Mouse (Mus musculus) ES-E14 (cell line): ENCODE data around the gene Olfr507. TPM values are rescaled to one million over a fixed set of nuclear protein-coding genes. Genes with fewer than 3 reads are reported as not detected.
"Not testable (repeated sequence)": the region's sequence is repeated elsewhere in the genome, so short reads cannot be mapped to it uniquely, and the experiment has no call there.

Experiments
- DNase-seq: peaks from one replicate; pipeline ENCODE4 v3.0.0-alpha.2; 2013; ENCODE audit warnings: low read depth, low spot score
- H3K27ac ChIP-seq: 2 replicates; pipeline ENCODE4 v1.5.1; 2012; ENCODE audit warnings: low read depth, mild to moderate bottlenecking, low read length, moderate library complexity, mixed read lengths; ENCODE audit not compliant: poor library complexity, insufficient read depth, severe bottlenecking
- H3K36me3 ChIP-seq: 2 replicates; pipeline ENCODE4 v1.6.1; 2012; ENCODE audit warnings: mild to moderate bottlenecking, low read length, moderate library complexity, mixed read lengths; ENCODE audit not compliant: control insufficient read depth, poor library complexity, insufficient read depth, severe bottlenecking
- H3K4me1 ChIP-seq, 2 experiments: fragments of 150-350 bp in 1 of 2; sonication (generic) in 1 of 2; 2 replicates each; pipeline ENCODE4 v1.6.1; 2012; ENCODE audit warnings: low read length in 2 of 2, mild to moderate bottlenecking in 1 of 2, mixed read lengths in 1 of 2; ENCODE audit not compliant: control insufficient read depth in 2 of 2, insufficient read depth in 2 of 2, poor library complexity in 1 of 2
- H3K4me3 ChIP-seq, 2 experiments: fragments of 150-350 bp in 1 of 2; sonication (generic) in 1 of 2; 2 replicates each; pipeline ENCODE4 v1.5.1; 2012; ENCODE audit warnings: low read length in 2 of 2, low read depth in 1 of 2, mild to moderate bottlenecking in 1 of 2, mixed read lengths in 1 of 2; ENCODE audit not compliant: insufficient read depth in 1 of 2, poor library complexity in 1 of 2, severe bottlenecking in 1 of 2
- H3K9ac ChIP-seq: 2 replicates; pipeline ENCODE4 v1.6.1; 2012; ENCODE audit warnings: low read depth, mild to moderate bottlenecking, low read length, mixed read lengths; ENCODE audit not compliant: poor library complexity, insufficient read depth, severe bottlenecking
- H3K9me3 ChIP-seq: fragments of 150-350 bp; sonication (generic); 2 replicates; pipeline ENCODE4 v1.6.1; 2012; ENCODE audit warnings: low read depth, mild to moderate bottlenecking, low read length; ENCODE audit not compliant: control insufficient read depth, insufficient read depth
- CHD2 ChIP-seq: IDR thresholded peaks from 2 replicates; pipeline ENCODE4 v1.6.1; 2014; ENCODE audit warnings: mild to moderate bottlenecking, low read depth, low read length, inconsistent platforms
- HCFC1 ChIP-seq: IDR thresholded peaks from 2 replicates; pipeline ENCODE4 v1.6.1; 2012; ENCODE audit warnings: low read length, inconsistent platforms, borderline replicate concordance; ENCODE audit not compliant: insufficient read depth
- MAFK ChIP-seq: IDR thresholded peaks from 2 replicates; pipeline ENCODE4 v1.6.1; 2014; ENCODE audit warnings: mild to moderate bottlenecking, low read depth, low read length, inconsistent platforms; ENCODE audit not compliant: insufficient read depth
- ZC3H11A ChIP-seq: IDR thresholded peaks from 2 replicates; pipeline ENCODE4 v1.6.1; 2012; ENCODE audit warnings: low read depth, mild to moderate bottlenecking, inconsistent platforms, low read length, borderline replicate concordance
- ZNF384 ChIP-seq: IDR thresholded peaks from 2 replicates; pipeline ENCODE4 v1.6.1; 2012; ENCODE audit warnings: low read depth, low read length, inconsistent platforms
- in situ Hi-C, 2 experiments: fragments of 600-800 bp; cut with MboI; formaldehyde crosslinking; loops; one replicate each; pipeline ENCODE4 v1.15.1; 2025; ENCODE audit warnings: low sequenced_read_pairs in 2 of 2, inconsistent platforms in 1 of 2; ENCODE audit not compliant: unreplicated experiment in 2 of 2
- total RNA-seq: library from RNA; depleted of rRNA; stranded (reverse); fragments of 300-350 nt; gene quantifications from 2 replicates; pipeline ENCODE4 v1.2.3, GENCODE M21; 2012

Olfr507 gene
- total RNA-seq, 1 experiment: not detected

DNA sequence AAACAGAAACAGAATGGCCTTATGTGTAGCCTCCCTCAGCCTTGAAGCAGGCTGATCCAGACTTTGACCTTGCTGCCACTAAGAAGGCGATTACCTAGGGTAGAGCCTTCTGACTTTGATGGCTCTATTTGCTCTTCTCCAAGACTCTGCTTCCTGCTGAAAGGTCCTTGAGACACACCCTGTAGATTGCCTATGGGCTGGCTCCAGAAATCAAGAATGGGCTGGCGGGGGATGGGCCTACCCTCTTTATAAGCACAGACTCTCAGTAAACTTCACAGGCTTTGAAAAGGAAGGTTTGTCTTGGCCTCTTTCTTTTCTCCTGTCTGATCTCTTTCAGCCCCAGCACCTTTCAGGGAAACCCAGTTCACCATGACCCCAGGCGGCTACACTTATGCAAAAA, 4.8 kb upstream of the Olfr507 start:
- in situ Hi-C loops, H3K9me3 ChIP-seq, H3K9ac ChIP-seq, H3K36me3 ChIP-seq, H3K27ac ChIP-seq, DNase-seq, H3K4me3 ChIP-seq, H3K4me1 ChIP-seq: not testable (repeated sequence)
- peak; percentile 88; the same call in 1 of the 2 replicates for TF ChIP-seq ZNF384

DNA sequence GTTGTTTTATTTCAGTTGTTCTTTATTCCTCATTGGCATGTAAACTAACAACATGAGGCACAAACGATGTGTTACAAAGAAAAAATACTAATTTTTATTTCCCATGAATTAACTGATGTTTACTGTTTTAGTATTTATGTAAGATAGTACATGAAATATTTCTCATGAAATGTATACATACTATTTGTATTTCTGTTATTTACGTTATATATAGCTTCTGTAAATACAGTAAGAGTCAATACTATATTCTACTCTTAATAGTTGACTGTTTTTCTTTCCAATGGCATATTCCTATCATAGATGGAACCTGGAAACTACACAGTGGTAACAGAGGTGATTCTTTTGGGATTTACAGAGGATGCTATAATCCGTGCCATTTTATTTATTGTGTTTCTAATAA, 8.1 kb downstream of the Olfr507 start, which contains the start of gene Olfr508:
TSS of gene Olfr508 (plus strand) at position 301 of the 400 bp plus-strand sequence.
- no peaks in the 10 kb centered on the region for H3K4me1 ChIP-seq
- no peak for DNase-seq
- H3K27ac ChIP-seq: no peak within 1 kb of the TSS
- H3K4me3 ChIP-seq: no peak within 1 kb of the TSS
- H3K9ac ChIP-seq: no peak within 1 kb of the TSS
- TF ChIP-seq CHD2: no peak
- in situ Hi-C loops: no loop called here
- no peaks in the 10 kb centered on the region for H3K9me3 ChIP-seq
- no peaks in the 10 kb centered on the region for H3K36me3 ChIP-seq

DNA sequence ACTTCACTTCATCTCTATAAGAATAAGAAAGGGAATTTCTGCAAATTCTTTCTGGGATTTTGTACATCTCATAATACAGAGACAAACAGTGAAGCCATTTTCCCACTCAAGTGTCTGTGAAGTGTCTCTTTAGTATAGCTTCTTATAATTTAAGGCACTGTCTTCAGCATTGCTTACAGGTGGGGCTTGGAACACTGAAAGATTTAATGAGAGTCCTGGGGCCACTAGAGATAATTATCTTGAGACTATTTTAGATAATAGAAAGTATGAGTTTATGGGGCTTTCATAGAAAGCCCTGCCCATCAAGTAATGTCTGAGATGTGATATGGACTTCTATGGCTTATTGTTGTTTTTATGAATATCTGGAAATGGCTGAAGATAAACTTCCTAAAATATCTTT, 30.2 kb downstream of the Olfr507 start, which contains the start of gene Olfr509:
TSS of gene Olfr509 (minus strand) at position 101 of the 400 bp plus-strand sequence.
- H3K9me3 ChIP-seq: no peaks in the 10 kb centered on the region
- in situ Hi-C loops: no loop called here
- H3K9ac ChIP-seq: no peak within 1 kb of the TSS
- no peak within 1 kb of the TSS for H3K27ac ChIP-seq
- no peaks in the 10 kb centered on the region for H3K4me1 ChIP-seq
- TF ChIP-seq ZNF384 (no peak), CHD2 (no peak), ZC3H11A (no peak), MAFK (no peak), HCFC1 (no peak)
- no peak within 1 kb of the TSS for H3K4me3 ChIP-seq
- no peaks in the 10 kb centered on the region for H3K36me3 ChIP-seq
- DNase-seq: no peak

DNA sequence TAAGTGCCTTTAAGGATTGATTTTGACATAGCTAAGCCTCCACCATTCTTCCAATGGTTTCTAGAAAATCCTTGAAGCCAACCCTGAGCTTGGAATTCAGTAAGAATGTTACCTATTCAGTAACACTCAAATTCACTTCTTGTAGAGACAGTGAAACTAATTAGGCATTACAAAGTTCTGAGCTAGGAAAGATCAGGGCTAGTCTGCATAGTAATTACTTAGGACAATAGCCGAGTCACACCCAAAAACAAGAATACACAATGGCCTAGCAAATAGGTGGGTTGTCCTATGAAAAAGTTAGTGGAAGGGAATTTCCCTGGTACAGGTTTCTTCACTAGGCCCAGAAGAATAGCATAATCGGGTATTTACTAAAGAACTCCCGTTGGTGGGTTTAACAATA, 40.8 kb downstream of the Olfr507 start:
- H3K4me3 ChIP-seq: no peak overlapping the region
- peaks cover 0 to 1% of the 10 kb centered on the region in 2 experiments; a peak in 1 of 4 replicates for H3K4me1 ChIP-seq
- no peaks in the 10 kb centered on the region for H3K9me3 ChIP-seq
- no peak overlapping the region for H3K9ac ChIP-seq
- no peaks in the 10 kb centered on the region for H3K36me3 ChIP-seq
- TF ChIP-seq MAFK (no peak), ZNF384 (no peak), HCFC1 (no peak), CHD2 (0 out of 2 replicates have a peak, but pooled peaks have one; percentile 33), ZC3H11A (no peak)
- in situ Hi-C loops: no loop called here
- DNase-seq: peak; percentile 33
- H3K27ac ChIP-seq: no peak overlapping the region

DNA sequence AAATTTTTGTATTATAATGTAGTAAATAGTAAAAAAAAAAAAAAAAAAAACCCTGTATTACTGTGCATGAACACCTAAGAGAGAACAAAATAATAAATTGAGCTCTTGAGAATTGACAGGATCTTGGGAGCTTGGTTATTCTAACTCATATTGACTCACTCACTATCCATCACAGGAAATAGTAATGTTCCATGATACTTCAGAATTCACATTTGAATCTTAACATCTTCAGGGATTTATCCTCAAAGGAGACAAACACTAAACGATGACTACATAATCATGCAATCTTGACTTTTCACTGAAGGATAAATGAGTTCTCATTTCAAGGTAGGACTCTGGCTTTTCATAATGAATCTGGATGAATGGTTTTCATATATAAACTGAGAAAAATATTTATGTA, 44.5 kb downstream of the Olfr507 start, which contains the start of gene Olfr510:
TSS of gene Olfr510 (plus strand) at position 301 of the 400 bp plus-strand sequence.
- peaks cover 0 to 1% of the 10 kb centered on the region in 2 experiments; a peak in 1 of 4 replicates for H3K4me1 ChIP-seq

More for the DNA sequence above, 44.5 kb downstream of the Olfr507 start, which contains the start of gene Olfr510:
- TF ChIP-seq HCFC1 (no peak), ZC3H11A (no peak), ZNF384 (no peak), CHD2 (no peak), MAFK (no peak)
- Histone ChIP-seq H3K27ac (no peak within 1 kb of the TSS), H3K9me3 (no peaks in the 10 kb centered on the region), H3K4me3 (no peak within 1 kb of the TSS), H3K9ac (no peak within 1 kb of the TSS), H3K36me3 (no peaks in the 10 kb centered on the region)
- DNase-seq: no peak
- in situ Hi-C loops: no loop called here
